Mouse (Mus musculus): ENCODE data around the gene Sh3pxd2a. TPM values are rescaled to one million over a fixed set of nuclear protein-coding genes. Genes with fewer than 3 reads are reported as not detected.

Sh3pxd2a gene
- polyA plus RNA-seq, 1 experiment = 45.5 TPM

- no peak for DNase-seq (ENCODE audit: low read depth)
These were observed 231.1 kb downstream of the Sh3pxd2a start for GRCm38 (mm10) chr19:47233087-47233486.

- DNase-seq (ENCODE audit: low read depth) = no peak
These were observed 231.9 kb downstream of the Sh3pxd2a start for GRCm38 (mm10) chr19:47232077-47232865.

- no peak for DNase-seq (ENCODE audit: low read depth)
These were observed 232.8 kb downstream of the Sh3pxd2a start for GRCm38 (mm10) chr19:47231389-47231788.

GRCm38 (mm10) chr19:47230682-47231081 lies 233.5 kb downstream of the Sh3pxd2a start:
- no peak for DNase-seq (ENCODE audit: low read depth)

GRCm38 (mm10) chr19:47230082-47230481 lies 234.1 kb downstream of the Sh3pxd2a start:
- no peak for DNase-seq (ENCODE audit: low read depth)

GRCm38 (mm10) chr19:47229461-47229860 lies 234.7 kb downstream of the Sh3pxd2a start:
- no peak for DNase-seq (ENCODE audit: low read depth)

- DNase-seq (ENCODE audit: low read depth) = no peak
These were observed 235.4 kb downstream of the Sh3pxd2a start for GRCm38 (mm10) chr19:47228725-47229252.

- no peak for DNase-seq (ENCODE audit: low read depth)
These were observed 238.4 kb downstream of the Sh3pxd2a start for GRCm38 (mm10) chr19:47225791-47226190.

- no peak for DNase-seq (ENCODE audit: low read depth)
These were observed 239.5 kb downstream of the Sh3pxd2a start for GRCm38 (mm10) chr19:47224743-47225142.

- no peak for DNase-seq (ENCODE audit: low read depth)
These were observed 241.2 kb downstream of the Sh3pxd2a start for GRCm38 (mm10) chr19:47222841-47223557.

- no peak for DNase-seq (ENCODE audit: low read depth)
These were observed 241.9 kb downstream of the Sh3pxd2a start for GRCm38 (mm10) chr19:47222154-47222840.

- no peak for DNase-seq (ENCODE audit: low read depth)
These were observed 242.6 kb downstream of the Sh3pxd2a start for GRCm38 (mm10) chr19:47221500-47222153.

GRCm38 (mm10) chr19:47221006-47221405 lies 243.2 kb downstream of the Sh3pxd2a start:
- no peak for DNase-seq (ENCODE audit: low read depth)

GRCm38 (mm10) chr19:47220232-47220631 lies 244.0 kb downstream of the Sh3pxd2a start:
- no peak for DNase-seq (ENCODE audit: low read depth)

GRCm38 (mm10) chr19:47219622-47220021 lies 244.6 kb downstream of the Sh3pxd2a start:
- no peak for DNase-seq (ENCODE audit: low read depth)

GRCm38 (mm10) chr19:47216766-47217165 lies 247.4 kb downstream of the Sh3pxd2a start:
- DNase-seq (ENCODE audit: low read depth) = no peak

- no peak for DNase-seq (ENCODE audit: low read depth)
These were observed 250.7 kb downstream of the Sh3pxd2a start for GRCm38 (mm10) chr19:47213470-47213869.

GRCm38 (mm10) chr19:47212401-47212800 lies 251.8 kb downstream of the Sh3pxd2a start:
- no peak for DNase-seq (ENCODE audit: low read depth)

- DNase-seq (ENCODE audit: low read depth) = no peak
These were observed 252.4 kb downstream of the Sh3pxd2a start for GRCm38 (mm10) chr19:47211609-47212312.

- no peak for DNase-seq (ENCODE audit: low read depth)
These were observed 253.8 kb downstream of the Sh3pxd2a start for GRCm38 (mm10) chr19:47210432-47210831.

Data from gonadal fat pad, adult 2 months (tissue).